Comparison of ENCODE assay signal across 11 mouse cellular contexts in the genomic region with DNA sequence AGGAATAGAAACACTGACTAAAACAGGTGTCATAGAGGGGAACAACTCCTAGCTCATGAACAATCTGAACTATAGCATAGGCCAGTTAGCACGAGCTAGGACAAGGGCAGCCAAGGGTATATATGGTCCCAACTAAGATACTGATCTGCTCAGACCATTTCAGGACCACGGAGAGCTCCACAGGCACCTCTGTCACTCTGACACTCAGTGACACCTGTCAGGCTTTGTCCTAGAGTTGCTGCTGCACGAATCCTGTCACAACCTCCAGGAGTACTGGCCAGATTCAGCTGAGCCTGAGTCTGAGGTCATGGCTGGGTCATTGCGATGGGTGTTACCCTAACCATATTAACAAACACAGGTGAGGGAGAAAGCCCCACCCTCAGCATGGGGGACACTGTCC. TPM values are rescaled to one million over a fixed set of nuclear protein-coding genes. Genes with fewer than 3 reads are reported as not detected.
A peak's percentile ranks its signal among the peaks of the same experiment; 100 is the strongest.
DNase-seq lines count a peak whose midpoint lies in the region; ATAC-seq and TF ChIP-seq lines count a peak whose summit lies in the region.
"Had no signal": no experiment of that assay in that cellular context is flagged by ENCODE, and none has a peak within 500 bp of the region (broad histone marks: within the 10 kb centered on the region; RNA-seq: fewer than 3 reads in every experiment).

No protein-coding gene starts in this region.

- WGBS in lung, postnatal 0 days, result 22% methylated on average over 4 of the region's 4 CpGs

- H3K4me3 ChIP-seq in lung, postnatal 0 days (ENCODE audit: low read depth, low read length), result no peak overlapping the region
- H3K4me3 ChIP-seq: forebrain, embryonic 12.5 days; layer of hippocampus, adult 2 months had no signal

- peak; percentile 32 for DNase-seq in lung, postnatal 0 days (ENCODE audit: low spot score)
- no peak for DNase-seq in lung, adult 18-20 months
- DNase-seq in ZHBTc4 (ENCODE audit: low read depth, low spot score), result peak; percentile 72
- peak; percentile 58 for DNase-seq in hindlimb bud, embryonic 11.5 days (ENCODE audit: extremely low spot score, low read depth, low spot score)
- peak; percentile 65 for DNase-seq in thymus, postnatal 0 days (ENCODE audit: low spot score)
- DNase-seq in left cerebral cortex, postnatal 25 days (ENCODE audit: low spot score in 2 of 2), result no peak
- DNase-seq in T-cell, adult 2 months (ENCODE audit: low spot score), result no peak

- TF ChIP-seq EP300 in lung, postnatal 0 days (IDR thresholded peaks at IDR 0.05), result no peak

- no peak for TF ChIP-seq CTCF in lung, postnatal 0 days (IDR thresholded peaks at IDR 0.05)

- H3K4me2 ChIP-seq in lung, postnatal 0 days (replicated peaks; ENCODE audit: low read depth, low read length), result no peak overlapping the region
- H3K4me2 ChIP-seq: forebrain, embryonic 12.5 days had no signal

- H3K27ac ChIP-seq in lung, postnatal 0 days (ENCODE audit: low read length), result no peak overlapping the region
- H3K27ac ChIP-seq: forebrain, embryonic 12.5 days had no signal

- no peak; the same call in 1 of the 2 replicates for ATAC-seq in lung, postnatal 0 days

- no peak overlapping the region for H3K9ac ChIP-seq in lung, postnatal 0 days (replicated peaks; ENCODE audit: low read depth)
- H3K9ac ChIP-seq: forebrain, embryonic 12.5 days had no signal

- H3K9me3 ChIP-seq in lung, postnatal 0 days (ENCODE audit: low read length), result no peaks in the 10 kb centered on the region
- H3K9me3 ChIP-seq: forebrain, embryonic 12.5 days had no signal

- H3K36me3 ChIP-seq in lung, postnatal 0 days (ENCODE audit: insufficient read depth, low read length), result no peaks in the 10 kb centered on the region
- H3K36me3 ChIP-seq: forebrain, embryonic 12.5 days had no signal

- intact Hi-C loops in left cerebral cortex, postnatal 25 days (cut with DNase I), result no loop called here

- H3K27me3 ChIP-seq in lung, postnatal 0 days (replicated peaks; ENCODE audit: insufficient read depth, low read length), result no peaks in the 10 kb centered on the region
- H3K27me3 ChIP-seq: forebrain, embryonic 12.5 days had no signal

- no peaks in the 10 kb centered on the region for H3K4me1 ChIP-seq in lung, postnatal 0 days (ENCODE audit: insufficient read depth, low read depth, low read length)

RNA-seq across cellular contexts. Expression of a gene that starts 29.9 kb away (rescaled TPM):
- polyA plus RNA-seq in lung, postnatal 0 days (2015; fragmentation: Nextera tagmentation; extraction: Ambion mirVana), result 3.0 and 3.9 TPM in 2 replicates
- 4.7 and 5.0 TPM in 2 replicates for polyA plus RNA-seq in thymus, postnatal 0 days (2015; fragmentation: Nextera tagmentation; extraction: Ambion mirVana)
- 100 to 1,000 TPM; 119 to 121 TPM for total RNA-seq in left cerebral cortex, postnatal 25 days (2021)

RNA-seq across cellular contexts. Expression of a gene that starts 30.4 kb away (rescaled TPM):
- 13.2 and 13.7 TPM in 2 replicates for polyA plus RNA-seq in lung, postnatal 0 days (2015; fragmentation: Nextera tagmentation; extraction: Ambion mirVana)
- polyA plus RNA-seq in thymus, postnatal 0 days (2015; fragmentation: Nextera tagmentation; extraction: Ambion mirVana), result 25.3 and 27.7 TPM in 2 replicates
- total RNA-seq in left cerebral cortex, postnatal 25 days (2021), result 10 to 100 TPM; 32.4 to 35.5 TPM

RNA-seq across cellular contexts. Expression of a gene that starts 32.2 kb away (rescaled TPM):
- polyA plus RNA-seq in lung, postnatal 0 days (2015; fragmentation: Nextera tagmentation; extraction: Ambion mirVana), result not detected in 2 replicates
- not detected in 2 replicates for polyA plus RNA-seq in thymus, postnatal 0 days (2015; fragmentation: Nextera tagmentation; extraction: Ambion mirVana)
- total RNA-seq in left cerebral cortex, postnatal 25 days (2021), result 1 to 10 TPM; 8.8 to 10.0 TPM
- polyA plus RNA-seq: brain, embryonic 14.5 days; forebrain, embryonic 12.5 days; testis, adult 2 months had no signal

RNA-seq across cellular contexts. Expression of a gene that starts 51.6 kb away (rescaled TPM):
- 113 and 115 TPM in 2 replicates for polyA plus RNA-seq in lung, postnatal 0 days (2015; fragmentation: Nextera tagmentation; extraction: Ambion mirVana)
- polyA plus RNA-seq in thymus, postnatal 0 days (2015; fragmentation: Nextera tagmentation; extraction: Ambion mirVana), result 103 and 106 TPM in 2 replicates
- 100 to 1,000 TPM; 104 to 111 TPM for total RNA-seq in left cerebral cortex, postnatal 25 days (2021)

Comparison
In these comparisons a context has a peak if more than half of its experiments do, and no peak if none do; other contexts are left out.
1. DNase-seq: peak in lung, postnatal 0 days (single experiment), ZHBTc4 (single experiment), hindlimb bud, embryonic 11.5 days (single experiment) and thymus, postnatal 0 days (single experiment); none in lung, adult 18-20 months (0 of 2), left cerebral cortex, postnatal 25 days (0 of 2) and T-cell, adult 2 months (single experiment).